Mouse (Mus musculus) urinary bladder, postnatal 4 days (tissue): ENCODE data around the gene Amotl2.

Source experiments
- DNase-seq, 2 experiments: peaks; one replicate each; pipeline ENCODE4 v3.0.0; 2021 to 2022; ENCODE audit warnings: low spot score in 2 of 2

Gene Amotl2

DNA sequence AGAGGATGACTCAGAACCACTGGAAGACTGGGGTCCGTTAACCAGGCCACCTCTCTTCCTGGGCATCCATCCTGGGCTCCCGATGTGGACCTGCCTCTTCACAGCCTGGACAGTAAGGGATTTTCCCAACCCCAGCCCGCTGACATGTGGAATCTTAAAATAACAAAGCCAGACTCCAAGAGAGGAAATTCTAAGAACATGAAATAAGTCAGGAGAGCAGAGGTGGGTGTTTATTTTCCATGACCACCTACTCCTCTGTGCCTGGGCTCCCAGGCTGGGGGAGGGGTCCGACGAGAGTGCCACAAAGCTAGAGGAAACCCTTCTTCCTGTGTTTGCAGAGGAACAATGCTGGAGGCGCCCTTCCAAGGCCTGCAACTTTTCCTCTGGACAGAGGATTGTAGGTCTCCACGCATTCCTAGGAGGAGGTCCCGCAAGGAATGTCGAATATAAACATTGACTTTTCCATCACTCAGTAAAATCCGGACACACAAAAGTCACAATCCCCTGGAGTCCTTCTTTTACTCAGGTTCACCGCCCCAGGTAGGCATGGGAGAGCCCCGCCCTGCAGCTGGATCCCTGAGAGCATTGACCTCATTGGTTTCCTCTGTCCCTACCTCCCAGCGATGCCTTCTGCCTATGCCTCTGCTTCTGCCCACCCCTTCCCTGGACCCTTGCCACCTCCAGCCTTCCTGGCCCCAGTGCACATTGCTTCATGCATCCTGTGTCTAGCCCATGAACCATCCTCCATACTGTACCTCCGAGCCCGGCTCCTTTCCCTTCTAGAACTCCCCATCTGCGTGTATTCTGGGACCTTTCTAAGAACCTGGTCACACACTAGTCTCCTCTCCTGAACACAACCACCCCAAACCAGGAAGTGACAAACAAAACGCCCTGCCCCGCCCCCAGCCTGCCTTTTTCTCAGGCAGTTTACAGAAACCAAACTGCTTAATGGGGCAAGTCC, 61.4 kb downstream of the Amotl2 start:
- DNase-seq, result no peak

DNA sequence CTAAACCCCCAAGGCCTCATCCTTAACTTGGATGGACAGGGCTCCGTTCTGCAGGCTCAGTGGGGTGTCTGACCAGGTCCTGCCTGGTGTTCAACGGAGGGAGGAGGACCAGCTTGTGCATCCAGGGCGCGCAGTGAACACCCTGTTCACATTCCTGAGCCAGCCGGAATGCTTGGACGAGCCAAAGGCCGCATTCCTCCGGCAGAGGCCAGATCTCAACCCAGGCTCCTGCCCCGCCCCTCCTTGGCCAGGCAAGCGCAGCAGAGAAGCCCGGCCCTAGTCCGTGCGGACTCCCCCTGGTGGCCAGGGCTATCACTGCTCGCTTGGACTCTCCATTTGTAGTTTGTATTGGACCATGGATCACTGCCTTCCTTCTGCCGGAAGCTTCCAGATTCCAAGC, 63.0 kb downstream of the Amotl2 start:
- peak; percentile 93 for DNase-seq
